Mouse (Mus musculus) C2C12 (cell line): ENCODE results near the gene Slc22a6. TPM values are rescaled to one million over a fixed set of nuclear protein-coding genes. Genes with fewer than 3 reads are reported as not detected.

ENCODE experiments used
- H3K27me3 ChIP-seq: one replicate; pipeline ENCODE4 v1.6.1; 2011; ENCODE audit not compliant: control insufficient read depth, insufficient read depth, insufficient read length
- H3K36me3 ChIP-seq: one replicate; pipeline ENCODE4 v1.6.1; 2011; ENCODE audit not compliant: control insufficient read depth, insufficient read depth
- H3K4me3 ChIP-seq: one replicate; pipeline ENCODE4 v1.5.1; 2011; ENCODE audit warnings: mild to moderate bottlenecking, control low read depth; ENCODE audit not compliant: poor library complexity, insufficient read depth, severe bottlenecking
- H3K79me2 ChIP-seq: one replicate; pipeline ENCODE4 v1.6.1; 2011; ENCODE audit not compliant: control insufficient read depth, insufficient read depth
- H3K79me3 ChIP-seq: one replicate; pipeline ENCODE4 v1.6.1; 2011; ENCODE audit warnings: low read depth, control low read depth
- H3ac ChIP-seq: one replicate; pipeline ENCODE3; 2011; ENCODE audit warnings: low read depth; ENCODE audit not compliant: control insufficient read depth, insufficient read length
- CEBPB ChIP-seq: IDR thresholded peaks from one replicate; pipeline ENCODE4 v1.6.1; 2011; ENCODE audit warnings: low read depth, mild to moderate bottlenecking, control low read depth, moderate library complexity
- CTCF ChIP-seq: IDR thresholded peaks from one replicate; pipeline ENCODE4 v1.5.1; 2011; ENCODE audit not compliant: control insufficient read depth, insufficient read depth, insufficient read length
- FOSL1 ChIP-seq: IDR thresholded peaks from one replicate; pipeline ENCODE4 v1.8.0; 2011; ENCODE audit warnings: mild to moderate bottlenecking, low read length; ENCODE audit not compliant: poor library complexity, insufficient read depth, severe bottlenecking
- MAX ChIP-seq: IDR thresholded peaks from one replicate; pipeline ENCODE4 v1.6.1; 2011; ENCODE audit warnings: mild to moderate bottlenecking, control low read depth
- MYOD1 ChIP-seq: IDR thresholded peaks from one replicate; pipeline ENCODE4 v1.6.1; 2011; ENCODE audit warnings: low read depth; ENCODE audit not compliant: control insufficient read depth, insufficient read length
- MYOG ChIP-seq: IDR thresholded peaks from one replicate; pipeline ENCODE4 v1.6.1; 2011; ENCODE audit not compliant: control insufficient read depth, insufficient read length; ENCODE audit errors: extremely low read depth
- USF1 ChIP-seq: IDR thresholded peaks from one replicate; pipeline ENCODE4 v1.6.1; 2011; ENCODE audit warnings: low read depth, mild to moderate bottlenecking, control low read depth, moderate library complexity
- polyA plus RNA-seq: library from polyadenylated mRNA; unstranded; fragments of >200 nt; fragmentation: generic; extraction: Trizol; gene quantifications from one replicate; pipeline ENCODE4 v1.2.1, GENCODE M21; 2012; ENCODE audit warnings: missing spikeins

The Slc22a6 gene
- polyA plus RNA-seq, 1 experiment = not detected

GRCm38 (mm10) chr19:8578293-8578969 is 39.4 kb upstream of the Slc22a6 start:
- H3ac ChIP-seq = no peak overlapping the region
- no peaks in the 10 kb centered on the region for H3K79me2 ChIP-seq
- H3K27me3 ChIP-seq = peaks cover 27% of the 10 kb centered on the region
- no peak overlapping the region for H3K4me3 ChIP-seq
- no peaks in the 10 kb centered on the region for H3K79me3 ChIP-seq
- TF ChIP-seq CTCF (peak; percentile 57), USF1 (no peak), MYOG (no peak), CEBPB (no peak), MAX (no peak)
- no peaks in the 10 kb centered on the region for H3K36me3 ChIP-seq

GRCm38 (mm10) chr19:8578970-8579342 is 38.9 kb upstream of the Slc22a6 start:
- TF ChIP-seq CEBPB = no peak
- no peak for TF ChIP-seq MAX
- no peak for TF ChIP-seq USF1
- TF ChIP-seq FOSL1 = no peak
- no peak for TF ChIP-seq MYOD1
- no peak for TF ChIP-seq MYOG
- no peak for TF ChIP-seq CTCF
- no peak overlapping the region for H3ac ChIP-seq
- H3K79me3 ChIP-seq = no peaks in the 10 kb centered on the region
- no peak overlapping the region for H3K4me3 ChIP-seq
- H3K36me3 ChIP-seq = no peaks in the 10 kb centered on the region
- no peaks in the 10 kb centered on the region for H3K79me2 ChIP-seq
- H3K27me3 ChIP-seq = peaks cover 25% of the 10 kb centered on the region

GRCm38 (mm10) chr19:8585298-8585697 is 32.5 kb upstream of the Slc22a6 start:
- Histone ChIP-seq H3K27me3 (peaks cover 13% of the 10 kb centered on the region), H3K79me3 (no peaks in the 10 kb centered on the region), H3ac (no peak overlapping the region), H3K79me2 (no peaks in the 10 kb centered on the region), H3K4me3 (no peak overlapping the region), H3K36me3 (no peaks in the 10 kb centered on the region)
- no peak for TF ChIP-seq MYOG
- TF ChIP-seq MYOD1 = no peak
- no peak for TF ChIP-seq USF1
- no peak for TF ChIP-seq CTCF
- no peak for TF ChIP-seq CEBPB
- TF ChIP-seq FOSL1 = no peak
- no peak for TF ChIP-seq MAX

GRCm38 (mm10) chr19:8585899-8586298 is 31.9 kb upstream of the Slc22a6 start:
- Histone ChIP-seq H3K79me3 (no peaks in the 10 kb centered on the region), H3ac (no peak overlapping the region), H3K4me3 (no peak overlapping the region), H3K27me3 (peaks cover 13% of the 10 kb centered on the region), H3K79me2 (no peaks in the 10 kb centered on the region), H3K36me3 (no peaks in the 10 kb centered on the region)
- no peak for TF ChIP-seq USF1
- TF ChIP-seq MYOG = no peak
- no peak for TF ChIP-seq MYOD1
- TF ChIP-seq CTCF = no peak
- no peak for TF ChIP-seq CEBPB
- no peak for TF ChIP-seq MAX
- TF ChIP-seq FOSL1 = no peak

GRCm38 (mm10) chr19:8586350-8586749 is 31.5 kb upstream of the Slc22a6 start:
- Histone ChIP-seq H3K79me2 (no peaks in the 10 kb centered on the region), H3K27me3 (peaks cover 17% of the 10 kb centered on the region), H3ac (no peak overlapping the region), H3K79me3 (no peaks in the 10 kb centered on the region), H3K36me3 (no peaks in the 10 kb centered on the region), H3K4me3 (no peak overlapping the region)
- TF ChIP-seq MYOG (no peak), MYOD1 (no peak), CTCF (no peak)

- H3K36me3 ChIP-seq = no peaks in the 10 kb centered on the region
- peaks cover 24% of the 10 kb centered on the region for H3K27me3 ChIP-seq
- H3K79me3 ChIP-seq = no peaks in the 10 kb centered on the region
- no peak overlapping the region for H3K4me3 ChIP-seq
- H3K79me2 ChIP-seq = no peaks in the 10 kb centered on the region
- no peak overlapping the region for H3ac ChIP-seq
- TF ChIP-seq CTCF (no peak), FOSL1 (no peak), CEBPB (no peak), USF1 (no peak), MAX (no peak), MYOG (no peak), MYOD1 (no peak)
Measured at GRCm38 (mm10) chr19:8587315-8587714, 30.5 kb upstream of the Slc22a6 start.
